Mouse (Mus musculus): ENCODE data around the gene Tmem94. TPM values are rescaled to one million over a fixed set of nuclear protein-coding genes. Genes with fewer than 3 reads are reported as not detected.

Tmem94 gene
- polyA plus RNA-seq, 1 experiment: not detected

- no peak overlapping the region for H3K27ac ChIP-seq (ENCODE audit: insufficient read depth, low read depth, low read length)
- no peak for TF ChIP-seq CTCF (IDR thresholded peaks at IDR 0.05; ENCODE audit: insufficient read depth, low read depth, low read length)
- TF ChIP-seq POLR2A (IDR thresholded peaks at IDR 0.05; ENCODE audit: insufficient read depth, low read depth, low read length): no peak
- no peaks in the 10 kb centered on the region for H3K4me1 ChIP-seq (ENCODE audit: control insufficient read depth, insufficient read depth, low read length)
- WGBS: 83% methylated on average over 6 of the region's 6 CpGs
- H3K4me3 ChIP-seq (ENCODE audit: insufficient read depth, low read depth, low read length): no peak overlapping the region
These were observed 75.8 kb downstream of the Tmem94 start for GRCm38 (mm10) chr11:115841044-115841443.

- Histone ChIP-seq H3K4me3 (ENCODE audit: insufficient read depth, low read depth, low read length) (no peak overlapping the region), H3K27ac (ENCODE audit: insufficient read depth, low read depth, low read length) (no peak overlapping the region), H3K4me1 (ENCODE audit: control insufficient read depth, insufficient read depth, low read length) (no peaks in the 10 kb centered on the region)
- 58% methylated on average over 6 of the region's 6 CpGs for WGBS
- no peak for TF ChIP-seq POLR2A (IDR thresholded peaks at IDR 0.05; ENCODE audit: insufficient read depth, low read depth, low read length)
- TF ChIP-seq CTCF (IDR thresholded peaks at IDR 0.05; ENCODE audit: insufficient read depth, low read depth, low read length): no peak
These were observed 76.8 kb downstream of the Tmem94 start for GRCm38 (mm10) chr11:115841961-115842550.

- H3K27ac ChIP-seq (ENCODE audit: insufficient read depth, low read depth, low read length): no peak overlapping the region
- H3K4me1 ChIP-seq (ENCODE audit: control insufficient read depth, insufficient read depth, low read length): no peaks in the 10 kb centered on the region
- no peak overlapping the region for H3K4me3 ChIP-seq (ENCODE audit: insufficient read depth, low read depth, low read length)
- WGBS: 78% methylated on average over 14 of the region's 14 CpGs
- TF ChIP-seq POLR2A (IDR thresholded peaks at IDR 0.05; ENCODE audit: insufficient read depth, low read depth, low read length) (no peak), CTCF (IDR thresholded peaks at IDR 0.05; ENCODE audit: insufficient read depth, low read depth, low read length) (no peak)
These were observed 78.1 kb downstream of the Tmem94 start for GRCm38 (mm10) chr11:115843141-115843890.

GRCm38 (mm10) chr11:115843891-115844239, 78.6 kb downstream of the Tmem94 start:
- no peak overlapping the region for H3K4me3 ChIP-seq (ENCODE audit: insufficient read depth, low read depth, low read length)
- no peak overlapping the region for H3K27ac ChIP-seq (ENCODE audit: insufficient read depth, low read depth, low read length)
- no peaks in the 10 kb centered on the region for H3K4me1 ChIP-seq (ENCODE audit: control insufficient read depth, insufficient read depth, low read length)
- TF ChIP-seq CTCF (IDR thresholded peaks at IDR 0.05; ENCODE audit: insufficient read depth, low read depth, low read length) (no peak), POLR2A (IDR thresholded peaks at IDR 0.05; ENCODE audit: insufficient read depth, low read depth, low read length) (no peak)
- WGBS: 92% methylated on average over 5 of the region's 5 CpGs

GRCm38 (mm10) chr11:115844240-115844639, 79.0 kb downstream of the Tmem94 start:
- WGBS: 70% methylated on average over 8 of the region's 8 CpGs
- Histone ChIP-seq H3K4me1 (ENCODE audit: control insufficient read depth, insufficient read depth, low read length) (no peaks in the 10 kb centered on the region), H3K4me3 (ENCODE audit: insufficient read depth, low read depth, low read length) (no peak overlapping the region), H3K27ac (ENCODE audit: insufficient read depth, low read depth, low read length) (no peak overlapping the region)
- no peak for TF ChIP-seq CTCF (IDR thresholded peaks at IDR 0.05; ENCODE audit: insufficient read depth, low read depth, low read length)
- TF ChIP-seq POLR2A (IDR thresholded peaks at IDR 0.05; ENCODE audit: insufficient read depth, low read depth, low read length): no peak

GRCm38 (mm10) chr11:115845819-115846218, 80.6 kb downstream of the Tmem94 start:
- Histone ChIP-seq H3K27ac (ENCODE audit: insufficient read depth, low read depth, low read length) (no peak overlapping the region), H3K4me3 (ENCODE audit: insufficient read depth, low read depth, low read length) (no peak overlapping the region), H3K4me1 (ENCODE audit: control insufficient read depth, insufficient read depth, low read length) (no peaks in the 10 kb centered on the region)
- TF ChIP-seq POLR2A (IDR thresholded peaks at IDR 0.05; ENCODE audit: insufficient read depth, low read depth, low read length) (no peak), CTCF (IDR thresholded peaks at IDR 0.05; ENCODE audit: insufficient read depth, low read depth, low read length) (no peak)
- WGBS: 98% methylated on average over 2 of the region's 2 CpGs

Other genes starting within 250 kb of the Tmem94 start
- 478 TPM in 1 of 2 replicates, not detected in the other for gene Sumo2, start 229.2 kb upstream of the Tmem94 start, polyA plus RNA-seq (2012; ENCODE audit: insufficient read depth, insufficient read length, low replicate concordance, missing spikeins)
- gene Nup85, start 201.0 kb upstream of the Tmem94 start, polyA plus RNA-seq (2012; ENCODE audit: insufficient read depth, insufficient read length, low replicate concordance, missing spikeins): not detected in 2 replicates
- gene Mrps7, start 161.5 kb upstream of the Tmem94 start, polyA plus RNA-seq (2012; ENCODE audit: insufficient read depth, insufficient read length, low replicate concordance, missing spikeins): not detected in 2 replicates
- 79.7 TPM in 1 of 2 replicates, not detected in the other for gene Gga3, start 161.4 kb upstream of the Tmem94 start, polyA plus RNA-seq (2012; ENCODE audit: insufficient read depth, insufficient read length, low replicate concordance, missing spikeins)
- not detected in 2 replicates for gene Mif4gd, start 152.5 kb upstream of the Tmem94 start, polyA plus RNA-seq (2012; ENCODE audit: insufficient read depth, insufficient read length, low replicate concordance, missing spikeins)
- gene Slc25a19, start 137.1 kb upstream of the Tmem94 start, polyA plus RNA-seq (2012; ENCODE audit: insufficient read depth, insufficient read length, low replicate concordance, missing spikeins): not detected in 2 replicates
- 264 TPM in 1 of 2 replicates, not detected in the other for gene Grb2, start 56.8 kb upstream of the Tmem94 start, polyA plus RNA-seq (2012; ENCODE audit: insufficient read depth, insufficient read length, low replicate concordance, missing spikeins)
- not detected in 2 replicates for gene Caskin2, start 48.2 kb downstream of the Tmem94 start, polyA plus RNA-seq (2012; ENCODE audit: insufficient read depth, insufficient read length, low replicate concordance, missing spikeins)
- gene Tsen54, start 49.3 kb downstream of the Tmem94 start, polyA plus RNA-seq (2012; ENCODE audit: insufficient read depth, insufficient read length, low replicate concordance, missing spikeins): not detected in 2 replicates
- not detected in 2 replicates for gene Llgl2, start 58.6 kb downstream of the Tmem94 start, polyA plus RNA-seq (2012; ENCODE audit: insufficient read depth, insufficient read length, low replicate concordance, missing spikeins)
- gene Myo15b, start 93.0 kb downstream of the Tmem94 start, polyA plus RNA-seq (2012; ENCODE audit: insufficient read depth, insufficient read length, low replicate concordance, missing spikeins): not detected in 2 replicates
- not detected in 2 replicates for gene Smim5, start 134.5 kb downstream of the Tmem94 start, polyA plus RNA-seq (2012; ENCODE audit: insufficient read depth, insufficient read length, low replicate concordance, missing spikeins)
- gene Smim6, start 146.6 kb downstream of the Tmem94 start, polyA plus RNA-seq (2012; ENCODE audit: insufficient read depth, insufficient read length, low replicate concordance, missing spikeins): not detected in 2 replicates
- gene Sap30bp, start 167.8 kb downstream of the Tmem94 start, polyA plus RNA-seq (2012; ENCODE audit: insufficient read depth, insufficient read length, low replicate concordance, missing spikeins): not detected in 2 replicates
- not detected in 2 replicates for gene Recql5, start 168.0 kb downstream of the Tmem94 start, polyA plus RNA-seq (2012; ENCODE audit: insufficient read depth, insufficient read length, low replicate concordance, missing spikeins)
- not detected in 2 replicates for gene Itgb4, start 209.3 kb downstream of the Tmem94 start, polyA plus RNA-seq (2012; ENCODE audit: insufficient read depth, insufficient read length, low replicate concordance, missing spikeins)
- gene Galk1, start 247.3 kb downstream of the Tmem94 start, polyA plus RNA-seq (2012; ENCODE audit: insufficient read depth, insufficient read length, low replicate concordance, missing spikeins): not detected in 2 replicates

All from olfactory bulb, adult 2 months (tissue).